Mouse (Mus musculus): Measurements from ENCODE around the gene Ncmap.

DNA sequence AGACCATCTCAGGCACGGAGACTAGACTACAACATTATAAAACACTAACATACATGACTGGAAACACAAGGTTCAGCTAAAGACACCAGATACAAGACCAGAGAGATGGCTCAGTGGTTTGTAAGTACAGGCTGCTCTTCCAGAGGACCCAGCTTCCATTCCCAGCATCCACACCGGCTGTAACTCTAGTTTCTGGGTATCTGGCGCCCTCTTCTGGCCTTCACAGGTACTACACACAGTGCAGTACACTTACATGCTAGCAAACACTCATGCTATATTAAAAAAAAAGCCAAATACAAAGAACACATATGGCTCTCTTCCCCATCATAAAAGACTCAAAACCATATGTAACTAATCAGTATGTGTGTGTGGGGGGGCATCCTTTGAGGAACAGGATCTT lies 22.6 kb downstream of the Ncmap start:
- TF ChIP-seq POLR2A (IDR thresholded peaks at IDR 0.05; ENCODE audit: low read depth, low read length) (no peak), MXI1 (IDR thresholded peaks at IDR 0.05; ENCODE audit: low read depth, low read length) (no peak), EP300 (IDR thresholded peaks at IDR 0.05; ENCODE audit: low read length) (no peak)

Data from CH12.LX (cell line).